Mouse (Mus musculus): Measurements from ENCODE around the gene Ddc. TPM values are rescaled to one million over a fixed set of nuclear protein-coding genes. Genes with fewer than 3 reads are reported as not detected.

Ddc gene
- polyA plus RNA-seq, 1 experiment: 0.48 TPM

DNA sequence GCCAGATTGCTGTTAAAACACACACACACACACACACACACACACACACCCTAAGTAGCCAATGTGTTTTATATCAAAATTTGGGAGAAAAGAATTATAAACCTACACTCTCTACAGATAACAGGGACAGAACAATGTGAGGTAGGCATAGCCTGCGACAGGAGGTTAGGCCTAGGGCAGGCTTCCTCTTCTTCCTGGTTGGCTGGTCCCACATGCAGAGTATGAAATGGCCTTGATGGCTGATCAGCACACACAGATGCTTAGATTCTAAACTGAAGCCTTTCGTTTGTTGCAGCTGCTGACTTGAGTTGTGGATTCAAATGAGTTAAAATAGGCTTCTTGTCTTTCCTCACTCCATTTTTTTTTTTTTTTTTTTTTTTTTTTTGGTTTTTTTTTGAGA is 120.1 kb downstream of the Ddc start:
- no peaks in the 10 kb centered on the region for H3K36me3 ChIP-seq (ENCODE audit: control insufficient read depth, insufficient read depth)
- peaks cover 3% of the 10 kb centered on the region for H3K27me3 ChIP-seq (ENCODE audit: control insufficient read depth, insufficient read depth, insufficient read length)
- H3K4me3 ChIP-seq (ENCODE audit: insufficient read depth, poor library complexity, severe bottlenecking): no peak overlapping the region
- H3ac ChIP-seq (ENCODE audit: control insufficient read depth, insufficient read length, low read depth): no peak overlapping the region
- no peaks in the 10 kb centered on the region for H3K79me2 ChIP-seq (ENCODE audit: control insufficient read depth, insufficient read depth)
- TF ChIP-seq CEBPB (IDR thresholded peaks at IDR 0.05; ENCODE audit: low read depth) (no peak), USF1 (IDR thresholded peaks at IDR 0.05; ENCODE audit: low read depth) (no peak), MAX (IDR thresholded peaks at IDR 0.05) (no peak), MYOD1 (IDR thresholded peaks at IDR 0.05; ENCODE audit: control insufficient read depth, insufficient read length, low read depth) (no peak), CTCF (IDR thresholded peaks at IDR 0.05; ENCODE audit: control insufficient read depth, insufficient read depth, insufficient read length) (no peak), MYOG (IDR thresholded peaks at IDR 0.05; ENCODE audit: control insufficient read depth, extremely low read depth, insufficient read length) (no peak), FOSL1 (IDR thresholded peaks at IDR 0.05; ENCODE audit: insufficient read depth, low read length, poor library complexity, severe bottlenecking) (no peak)
- H3K79me3 ChIP-seq (ENCODE audit: low read depth): no peaks in the 10 kb centered on the region

DNA sequence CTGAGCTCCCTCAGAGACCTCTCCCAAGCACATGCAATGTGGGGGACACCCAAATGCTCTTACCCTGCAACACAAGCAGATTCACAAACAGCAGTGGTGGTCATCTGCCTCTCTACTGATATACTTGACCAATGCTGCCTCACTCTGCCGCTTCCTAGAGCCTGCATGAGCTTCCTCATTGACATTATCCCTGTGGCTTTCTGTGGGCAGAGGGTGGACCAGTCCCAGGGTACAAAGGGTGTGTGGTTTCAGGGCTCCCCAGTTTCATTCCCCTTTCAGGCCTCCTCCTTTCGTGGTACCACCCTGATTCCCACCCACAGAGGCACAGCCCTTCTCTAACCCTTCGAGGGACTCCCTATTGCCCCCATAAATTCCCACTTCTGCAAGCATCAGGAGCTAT is 120.7 kb downstream of the Ddc start:
- H3K79me2 ChIP-seq (ENCODE audit: control insufficient read depth, insufficient read depth): no peaks in the 10 kb centered on the region
- H3K27me3 ChIP-seq (ENCODE audit: control insufficient read depth, insufficient read depth, insufficient read length): peaks cover 3% of the 10 kb centered on the region

DNA sequence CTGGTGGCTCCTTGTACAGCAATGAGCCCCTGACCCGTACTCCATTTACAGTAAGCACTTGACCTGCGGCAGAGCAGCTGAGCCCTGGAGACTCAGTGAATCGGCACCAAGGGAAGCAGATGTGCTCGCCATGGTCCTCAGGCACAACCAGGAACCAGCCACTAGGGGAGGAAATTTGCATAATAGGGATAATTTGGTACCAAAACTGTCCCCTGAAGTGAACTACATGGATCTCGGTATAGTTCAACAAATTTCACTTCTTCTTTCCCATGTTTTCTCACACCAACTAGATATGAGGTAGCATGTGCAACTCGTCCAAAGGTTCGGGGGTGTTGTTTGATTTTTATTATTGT is 121.1 kb downstream of the Ddc start:
- no peaks in the 10 kb centered on the region for H3K79me2 ChIP-seq (ENCODE audit: control insufficient read depth, insufficient read depth)
- no peak overlapping the region for H3K4me3 ChIP-seq (ENCODE audit: insufficient read depth, poor library complexity, severe bottlenecking)
- peaks cover 3% of the 10 kb centered on the region for H3K27me3 ChIP-seq (ENCODE audit: control insufficient read depth, insufficient read depth, insufficient read length)
- TF ChIP-seq USF1 (IDR thresholded peaks at IDR 0.05; ENCODE audit: low read depth): no peak
- no peaks in the 10 kb centered on the region for H3K79me3 ChIP-seq (ENCODE audit: low read depth)
- H3ac ChIP-seq (ENCODE audit: control insufficient read depth, insufficient read length, low read depth): no peak overlapping the region
- H3K36me3 ChIP-seq (ENCODE audit: control insufficient read depth, insufficient read depth): no peaks in the 10 kb centered on the region

More for the DNA sequence above, 120.7 kb downstream of the Ddc start:
- Histone ChIP-seq H3K4me3 (ENCODE audit: insufficient read depth, poor library complexity, severe bottlenecking) (no peak overlapping the region), H3K79me3 (ENCODE audit: low read depth) (no peaks in the 10 kb centered on the region), H3K36me3 (ENCODE audit: control insufficient read depth, insufficient read depth) (no peaks in the 10 kb centered on the region), H3ac (ENCODE audit: control insufficient read depth, insufficient read length, low read depth) (no peak overlapping the region)
- TF ChIP-seq MAX (IDR thresholded peaks at IDR 0.05) (no peak), CEBPB (IDR thresholded peaks at IDR 0.05; ENCODE audit: low read depth) (no peak), USF1 (IDR thresholded peaks at IDR 0.05; ENCODE audit: low read depth) (no peak), MYOG (IDR thresholded peaks at IDR 0.05; ENCODE audit: control insufficient read depth, extremely low read depth, insufficient read length) (no peak), FOSL1 (IDR thresholded peaks at IDR 0.05; ENCODE audit: insufficient read depth, low read length, poor library complexity, severe bottlenecking) (no peak)

DNA sequence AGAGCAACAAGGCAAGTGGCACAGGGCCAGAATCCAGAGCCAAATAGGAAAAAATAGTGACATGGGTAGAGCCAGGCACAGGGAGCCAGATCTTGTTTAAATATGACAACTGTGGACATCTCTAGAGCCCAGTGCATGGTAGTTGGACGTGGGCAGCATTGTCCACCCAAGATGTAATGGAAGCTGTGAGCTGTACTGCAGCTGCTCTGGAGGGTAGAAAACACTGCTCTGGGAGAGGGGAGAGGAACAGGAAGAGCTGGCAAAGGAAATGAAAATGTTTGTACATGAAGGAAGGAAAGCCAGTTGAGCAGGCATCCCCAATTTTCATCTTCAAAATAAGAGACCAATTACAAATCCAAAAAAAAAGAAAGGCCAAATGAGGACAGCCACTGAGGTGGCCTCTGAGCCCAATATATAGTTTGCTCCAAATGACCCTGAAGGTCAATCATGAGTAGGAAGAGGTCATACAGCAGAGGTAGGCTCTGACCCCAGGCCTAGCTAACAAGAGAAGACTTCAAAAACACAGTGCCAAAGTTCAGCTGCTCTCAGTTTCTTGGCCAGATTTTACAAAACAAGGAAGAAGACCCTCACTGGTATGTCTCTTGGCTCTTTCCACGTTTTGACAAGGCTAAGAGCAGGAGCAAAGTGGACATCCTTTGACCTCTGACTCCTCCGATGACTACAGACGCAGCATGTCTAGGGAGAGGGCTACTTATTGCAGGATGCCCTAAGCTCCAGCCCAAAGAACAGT is 121.7 kb downstream of the Ddc start:
- H3K79me3 ChIP-seq (ENCODE audit: low read depth): no peaks in the 10 kb centered on the region
- no peaks in the 10 kb centered on the region for H3K36me3 ChIP-seq (ENCODE audit: control insufficient read depth, insufficient read depth)

DNA sequence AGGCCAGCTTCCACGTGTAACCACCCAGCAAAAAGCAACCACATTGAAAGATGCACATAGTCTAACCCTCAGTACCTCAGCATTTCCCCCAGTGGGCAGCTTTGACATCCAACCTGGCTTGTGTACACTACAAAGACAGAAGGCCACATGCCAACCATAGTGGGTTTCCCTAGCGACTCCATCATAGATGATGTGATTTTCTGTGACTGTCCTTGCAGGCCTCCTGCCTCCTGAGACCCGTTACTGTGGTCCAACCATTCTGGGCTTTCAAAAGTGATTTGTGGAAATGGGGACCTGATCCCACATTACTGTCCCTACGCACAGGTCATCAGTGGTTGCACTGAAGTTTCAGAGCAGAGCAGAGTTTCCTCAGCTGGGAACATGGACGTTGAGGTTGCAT is 123.1 kb downstream of the Ddc start:
- TF ChIP-seq CTCF (IDR thresholded peaks at IDR 0.05; ENCODE audit: control insufficient read depth, insufficient read depth, insufficient read length) (no peak), MAX (IDR thresholded peaks at IDR 0.05) (no peak), MYOD1 (IDR thresholded peaks at IDR 0.05; ENCODE audit: control insufficient read depth, insufficient read length, low read depth) (no peak)
- H3K79me3 ChIP-seq (ENCODE audit: low read depth): no peaks in the 10 kb centered on the region

More for the DNA sequence above, 121.7 kb downstream of the Ddc start:
- Histone ChIP-seq H3K27me3 (ENCODE audit: control insufficient read depth, insufficient read depth, insufficient read length) (peaks cover 3% of the 10 kb centered on the region), H3K79me2 (ENCODE audit: control insufficient read depth, insufficient read depth) (no peaks in the 10 kb centered on the region), H3ac (ENCODE audit: control insufficient read depth, insufficient read length, low read depth) (no peak overlapping the region), H3K4me3 (ENCODE audit: insufficient read depth, poor library complexity, severe bottlenecking) (no peak overlapping the region)
- no peak for TF ChIP-seq MYOG (IDR thresholded peaks at IDR 0.05; ENCODE audit: control insufficient read depth, extremely low read depth, insufficient read length)
- no peak for TF ChIP-seq CTCF (IDR thresholded peaks at IDR 0.05; ENCODE audit: control insufficient read depth, insufficient read depth, insufficient read length)
- no peak for TF ChIP-seq CEBPB (IDR thresholded peaks at IDR 0.05; ENCODE audit: low read depth)

DNA sequence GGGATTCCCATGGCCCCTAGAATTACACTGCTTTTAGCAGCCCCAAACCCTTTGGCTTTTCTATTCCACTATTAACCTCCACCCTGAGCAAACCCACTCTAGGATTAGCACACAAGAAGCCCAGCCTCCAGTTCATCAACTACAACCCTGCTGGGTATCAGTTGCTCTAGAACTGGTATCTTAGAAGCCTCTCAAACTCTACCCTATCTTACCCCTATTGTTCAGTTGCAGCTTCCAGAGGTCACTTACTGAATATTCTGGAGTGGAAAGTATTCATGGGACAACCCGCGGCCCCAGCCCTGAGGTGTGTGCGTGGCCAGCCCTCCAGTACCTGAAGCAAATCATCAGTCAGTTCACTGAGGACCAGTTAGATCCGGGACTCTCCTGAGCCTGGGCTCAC is 123.6 kb downstream of the Ddc start:
- TF ChIP-seq MYOG (IDR thresholded peaks at IDR 0.05; ENCODE audit: control insufficient read depth, extremely low read depth, insufficient read length) (no peak), CTCF (IDR thresholded peaks at IDR 0.05; ENCODE audit: control insufficient read depth, insufficient read depth, insufficient read length) (no peak), MAX (IDR thresholded peaks at IDR 0.05) (no peak), MYOD1 (IDR thresholded peaks at IDR 0.05; ENCODE audit: control insufficient read depth, insufficient read length, low read depth) (no peak), CEBPB (IDR thresholded peaks at IDR 0.05; ENCODE audit: low read depth) (no peak), USF1 (IDR thresholded peaks at IDR 0.05; ENCODE audit: low read depth) (no peak), FOSL1 (IDR thresholded peaks at IDR 0.05; ENCODE audit: insufficient read depth, low read length, poor library complexity, severe bottlenecking) (no peak)
- Histone ChIP-seq H3K79me3 (ENCODE audit: low read depth) (no peaks in the 10 kb centered on the region), H3K27me3 (ENCODE audit: control insufficient read depth, insufficient read depth, insufficient read length) (peaks cover 5% of the 10 kb centered on the region), H3K4me3 (ENCODE audit: insufficient read depth, poor library complexity, severe bottlenecking) (no peak overlapping the region), H3K36me3 (ENCODE audit: control insufficient read depth, insufficient read depth) (no peaks in the 10 kb centered on the region), H3ac (ENCODE audit: control insufficient read depth, insufficient read length, low read depth) (no peak overlapping the region), H3K79me2 (ENCODE audit: control insufficient read depth, insufficient read depth) (no peaks in the 10 kb centered on the region)

More for the DNA sequence above, 123.1 kb downstream of the Ddc start:
- Histone ChIP-seq H3K36me3 (ENCODE audit: control insufficient read depth, insufficient read depth) (no peaks in the 10 kb centered on the region), H3K27me3 (ENCODE audit: control insufficient read depth, insufficient read depth, insufficient read length) (peaks cover 3% of the 10 kb centered on the region), H3K4me3 (ENCODE audit: insufficient read depth, poor library complexity, severe bottlenecking) (no peak overlapping the region), H3K79me2 (ENCODE audit: control insufficient read depth, insufficient read depth) (no peaks in the 10 kb centered on the region), H3ac (ENCODE audit: control insufficient read depth, insufficient read length, low read depth) (no peak overlapping the region)
